Mouse (Mus musculus) CH12.LX (cell line): ENCODE data around the gene Hhipl1. TPM values are rescaled to one million over a fixed set of nuclear protein-coding genes. Genes with fewer than 3 reads are reported as not detected.

ENCODE experiments used
- DNase-seq: peaks from one replicate; pipeline ENCODE4 v3.0.0-alpha.2; 2013; ENCODE audit errors: extremely low read depth
- H3K27ac ChIP-seq: 2 replicates; pipeline ENCODE4 v1.5.1; 2012; ENCODE audit warnings: low read depth, mild to moderate bottlenecking, control low read depth, moderate library complexity; ENCODE audit not compliant: insufficient read depth
- H3K27me3 ChIP-seq: replicated peaks from 2 replicates; pipeline ENCODE3; 2012; ENCODE audit warnings: inconsistent platforms
- H3K36me3 ChIP-seq, 2 experiments: replicated peaks in 1 of 2; 2 replicates each; pipeline versions ENCODE3 to v1.6.1; 2012; ENCODE audit warnings: inconsistent platforms in 1 of 2, low read length in 1 of 2, mild to moderate bottlenecking in 1 of 2, mixed read lengths in 1 of 2, moderate library complexity in 1 of 2; ENCODE audit not compliant: control insufficient read depth in 1 of 2, insufficient read depth in 1 of 2
- H3K4me1 ChIP-seq, 2 experiments: 2 replicates each; pipeline ENCODE4 v1.6.1; 2012; ENCODE audit warnings: inconsistent platforms in 1 of 2, moderate library complexity in 1 of 2; ENCODE audit not compliant: insufficient read depth in 2 of 2, control insufficient read depth in 1 of 2
- H3K4me2 ChIP-seq: 2 replicates; pipeline ENCODE4 v1.6.1; 2012; ENCODE audit warnings: low read depth, mild to moderate bottlenecking, control low read depth; ENCODE audit not compliant: poor library complexity, insufficient read depth, severe bottlenecking
- H3K4me3 ChIP-seq, 3 experiments: fragments of 150-350 bp in 1 of 3; sonication (generic) in 1 of 3; replicated peaks in 1 of 3; 2 replicates each; pipeline versions ENCODE3 to v1.5.1; 2011 to 2012; ENCODE audit warnings: low read depth in 2 of 3, low read length in 2 of 3, mild to moderate bottlenecking in 2 of 3, moderate library complexity in 2 of 3, control low read depth in 1 of 3, improper control_type of control experiment in 1 of 3, inconsistent platforms in 1 of 3, mixed read lengths in 1 of 3; ENCODE audit not compliant: poor library complexity in 1 of 3
- H3K79me2 ChIP-seq: replicated peaks from 2 replicates; pipeline ENCODE4 v1.6.1; 2012; ENCODE audit warnings: mild to moderate bottlenecking, moderate library complexity; ENCODE audit not compliant: control insufficient read depth, poor library complexity, insufficient read depth, severe bottlenecking; ENCODE audit errors: extremely low read depth
- H3K9ac ChIP-seq: 2 replicates; pipeline ENCODE4 v1.6.1; 2012; ENCODE audit warnings: low read depth, mild to moderate bottlenecking, control low read depth, moderate library complexity; ENCODE audit not compliant: insufficient read depth
- H3K9me3 ChIP-seq: replicated peaks from 2 replicates; pipeline ENCODE3; 2012; ENCODE audit warnings: low read length, inconsistent platforms, mixed read lengths
- BHLHE40 ChIP-seq: IDR thresholded peaks from 2 replicates; pipeline ENCODE4 v1.6.1; 2011; ENCODE audit warnings: mild to moderate bottlenecking, low read depth, low read length, improper control_type of control experiment
- CHD2 ChIP-seq: IDR thresholded peaks from 2 replicates; pipeline ENCODE4 v1.6.1; 2011; ENCODE audit warnings: low read length, improper control_type of control experiment
- E2F4 ChIP-seq: IDR thresholded peaks from 2 replicates; pipeline ENCODE4 v1.6.1; 2011; ENCODE audit warnings: low read depth, low read length, improper control_type of control experiment; ENCODE audit not compliant: insufficient replicate concordance
- GABPA ChIP-seq: IDR thresholded peaks from 2 replicates; pipeline ENCODE4 v1.6.1; 2012; ENCODE audit warnings: low read depth, low read length, improper control_type of control experiment, inconsistent platforms; ENCODE audit not compliant: insufficient replicate concordance
- IRF4 ChIP-seq: IDR thresholded peaks from 2 replicates; pipeline ENCODE4 v1.6.1; 2014; ENCODE audit warnings: low read depth, mild to moderate bottlenecking, inconsistent platforms, low read length, improper control_type of control experiment
- JUND ChIP-seq: conservative IDR thresholded peaks from 2 replicates; pipeline ENCODE4 v1.6.1; 2011; ENCODE audit warnings: low read depth, low read length, improper control_type of control experiment
- MAZ ChIP-seq: IDR thresholded peaks from 2 replicates; pipeline ENCODE4 v1.6.1; 2012; ENCODE audit warnings: low read depth, mild to moderate bottlenecking, inconsistent platforms, low read length, improper control_type of control experiment, moderate library complexity
- MEF2A ChIP-seq: IDR thresholded peaks from 2 replicates; pipeline ENCODE4 v1.6.1; 2014; ENCODE audit warnings: low read depth, mild to moderate bottlenecking, inconsistent platforms, low read length, improper control_type of control experiment, borderline replicate concordance
- MXI1 ChIP-seq: IDR thresholded peaks from 2 replicates; pipeline ENCODE4 v1.6.1; 2011; ENCODE audit warnings: mild to moderate bottlenecking, low read depth, low read length, improper control_type of control experiment
- MYC ChIP-seq: IDR thresholded peaks from 2 replicates; pipeline ENCODE4 v1.6.1; 2011; ENCODE audit warnings: low read depth, mild to moderate bottlenecking, improper control_type of control experiment, low read length
- NELFE ChIP-seq: IDR thresholded peaks from 2 replicates; pipeline ENCODE4 v1.6.1; 2011; ENCODE audit warnings: low read depth, low read length, improper control_type of control experiment
- PAX5 ChIP-seq: IDR thresholded peaks from 2 replicates; pipeline ENCODE4 v1.6.1; 2012; ENCODE audit warnings: low read length, inconsistent platforms, mixed read lengths
- POLR2AphosphoS2 ChIP-seq: IDR thresholded peaks from 2 replicates; pipeline ENCODE4 v1.6.1; 2011; ENCODE audit warnings: low read depth, low read length, improper control_type of control experiment
- RCOR1 ChIP-seq: conservative IDR thresholded peaks from 2 replicates; pipeline ENCODE4 v1.6.1; 2012; ENCODE audit warnings: low read depth, mild to moderate bottlenecking, inconsistent platforms, low read length, improper control_type of control experiment
- TCF12 ChIP-seq: IDR thresholded peaks from 2 replicates; pipeline ENCODE4 v1.6.1; 2014; ENCODE audit warnings: low read depth, mild to moderate bottlenecking, inconsistent platforms, low read length, improper control_type of control experiment
- USF1 ChIP-seq: IDR thresholded peaks from 2 replicates; pipeline ENCODE4 v1.6.1; 2014; ENCODE audit warnings: low read depth, mild to moderate bottlenecking, inconsistent platforms, low read length, improper control_type of control experiment
- ZMIZ1 ChIP-seq: IDR thresholded peaks from 2 replicates; pipeline ENCODE4 v1.6.1; 2012; ENCODE audit warnings: low read depth, mild to moderate bottlenecking, inconsistent platforms, low read length, improper control_type of control experiment
- dilution Hi-C: fragments of 300-500 bp; cut with MboI; formaldehyde crosslinking; loops from 2 replicates; pipeline ENCODE4 v1.14.3; 2020; ENCODE audit warnings: low sequenced_read_pairs; ENCODE audit not compliant: extremely low pct_unique_long_range_greater_than_20kb, extremely low pct_ligation_motif_present
- in situ Hi-C: fragments of 300-500 bp; cut with MboI; formaldehyde crosslinking; loops from 3 replicates; pipeline ENCODE4 v1.14.3; 2019; ENCODE audit warnings: low sequenced_read_pairs, low pct_ligation_motif_present, low pct_unique_long_range_greater_than_20kb, mixed read lengths
- polyA plus RNA-seq: library from polyadenylated mRNA; unstranded; fragments of >175 nt; gene quantifications from 2 replicates; pipeline ENCODE4 v1.2.1, GENCODE M21; 2012; ENCODE audit warnings: low read depth; ENCODE audit not compliant: insufficient read length
- total RNA-seq, 2 experiments: library from RNA; depleted of rRNA; stranded (reverse); fragments of 300-350 nt in 1 of 2; fragments of >200 nt in 1 of 2; gene quantifications; 2 replicates each; pipeline ENCODE4 v1.2.3; 2012 to 2014

Hhipl1 gene
- not detected in 2 replicates for total RNA-seq (2012; rRNA removed)
- total RNA-seq (2014; rRNA removed): not detected in 2 replicates
- polyA plus RNA-seq: not detected in 2 replicates

DNA sequence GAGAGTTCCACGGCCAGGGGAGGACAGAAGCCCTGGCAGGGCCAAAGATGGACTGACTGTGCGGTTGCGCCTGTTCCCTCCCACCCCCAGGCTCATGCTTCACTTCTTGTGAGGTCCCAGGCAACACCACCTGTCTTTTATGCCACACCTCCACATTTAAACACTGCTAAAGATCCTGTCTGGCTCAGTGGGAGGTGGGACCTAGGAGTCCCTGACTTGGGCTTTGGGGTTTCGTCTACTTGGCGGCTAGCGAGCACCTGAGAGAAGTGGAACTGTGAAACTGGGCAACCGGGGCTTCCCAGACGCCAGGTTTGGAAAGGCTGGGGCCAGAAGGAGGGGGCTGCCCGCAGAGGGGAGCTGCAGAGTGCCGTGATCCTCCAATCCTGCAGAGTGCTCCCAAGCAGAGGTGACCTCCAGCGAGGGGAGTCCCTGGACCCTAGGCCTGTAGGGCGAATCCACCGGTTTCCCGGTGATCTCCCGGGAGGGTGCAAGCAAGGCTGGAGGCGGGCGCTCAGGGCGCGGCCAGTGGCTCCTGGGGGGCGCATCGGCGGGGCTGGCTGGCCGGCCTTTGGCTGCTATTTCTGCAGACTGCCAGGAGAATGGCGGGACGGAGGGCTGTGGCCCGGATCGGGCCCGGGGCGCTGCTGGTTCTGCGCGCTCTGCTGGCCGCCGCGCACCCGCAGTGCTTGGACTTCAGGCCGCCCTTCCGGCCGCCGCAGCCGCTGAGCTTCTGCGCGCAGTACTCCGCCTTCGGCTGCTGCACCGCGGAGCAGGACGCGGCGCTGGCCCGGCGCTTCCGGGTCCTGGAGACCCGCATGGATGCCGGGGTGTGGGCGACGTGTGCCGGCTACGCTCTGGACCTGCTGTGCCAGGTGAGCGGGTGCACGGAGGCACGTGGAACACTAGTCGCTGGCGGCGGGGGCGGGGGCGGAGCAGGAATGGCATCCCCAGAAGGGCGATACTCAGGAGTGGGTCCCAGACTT, at the start of gene Hhipl1:
Gene Hhipl1, plus strand, starts transcription at position 459 of the 983 bp plus-strand sequence.
- H3K9me3 ChIP-seq: peaks cover 3% of the 10 kb centered on the region
- no peaks in the 10 kb centered on the region for H3K36me3 ChIP-seq
- no peak within 1 kb of the TSS for H3K9ac ChIP-seq
- no peak within 1 kb of the TSS for H3K4me3 ChIP-seq
- H3K4me1 ChIP-seq: peaks cover 0 to 23% of the 10 kb centered on the region in 2 experiments; a peak in 2 of 4 replicates
- in situ Hi-C loops (no loop called here), dilution Hi-C loops (no loop called here)
- no peak within 1 kb of the TSS for H3K27ac ChIP-seq
- H3K4me2 ChIP-seq: no peak within 1 kb of the TSS
- DNase-seq: no peak
- H3K79me2 ChIP-seq: no peaks in the 10 kb centered on the region
- peaks cover 51% of the 10 kb centered on the region for H3K27me3 ChIP-seq
- TF ChIP-seq TCF12: no peak
- TF ChIP-seq RCOR1: no peak
- no peak for TF ChIP-seq NELFE
- TF ChIP-seq BHLHE40: no peak
- no peak for TF ChIP-seq MEF2A
- no peak for TF ChIP-seq E2F4
- no peak for TF ChIP-seq ZMIZ1
- TF ChIP-seq JUND: no peak

DNA sequence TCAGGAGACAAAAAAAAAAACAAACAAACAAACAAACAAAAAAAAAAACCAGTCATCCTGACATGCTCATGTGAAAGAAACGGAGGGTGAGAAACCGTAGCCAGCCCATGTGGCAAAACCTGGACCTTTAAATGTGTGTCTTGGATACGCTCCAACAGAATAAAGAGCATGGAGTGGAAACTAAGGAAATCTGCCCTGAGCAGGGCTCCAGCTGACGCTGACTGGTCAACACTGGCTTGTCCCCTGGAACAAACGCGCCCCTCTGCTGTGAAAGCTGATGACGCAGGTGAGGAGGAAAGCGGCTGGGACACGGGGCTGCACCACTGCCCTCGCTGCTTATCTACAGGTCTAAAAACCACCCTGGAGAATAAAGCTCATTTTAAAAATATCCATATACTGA, 49.3 kb upstream of the Hhipl1 start:
- H3K79me2 ChIP-seq: no peaks in the 10 kb centered on the region
- TF ChIP-seq CHD2 (no peak), MXI1 (no peak), POLR2AphosphoS2 (no peak), GABPA (no peak), MYC (no peak), PAX5 (no peak), IRF4 (no peak), USF1 (no peak), MAZ (no peak), ZMIZ1 (no peak)
- H3K36me3 ChIP-seq: peaks cover 0 to 72% of the 10 kb centered on the region in 2 experiments
- in situ Hi-C loops: no loop called here
- H3K9me3 ChIP-seq: no peaks in the 10 kb centered on the region
- H3K4me1 ChIP-seq: peaks cover 0 to 81% of the 10 kb centered on the region in 2 experiments; a peak in 2 of 4 replicates
- H3K4me2 ChIP-seq: no peak overlapping the region
- no peak for DNase-seq
- H3K4me3 ChIP-seq: no peak overlapping the region
- H3K27me3 ChIP-seq: no peaks in the 10 kb centered on the region
- H3K9ac ChIP-seq: no peak overlapping the region
- dilution Hi-C loops: no loop called here
- no peak overlapping the region for H3K27ac ChIP-seq
